Mouse (Mus musculus) embryonic facial prominence, embryonic 10.5 days (tissue): ENCODE measurements around the gene Fgfr4. TPM values are rescaled to one million over a fixed set of nuclear protein-coding genes. Genes with fewer than 3 reads are reported as not detected.

Experiments used
- polyA plus RNA-seq: library from polyadenylated mRNA; unstranded; fragments of >200 nt; fragmentation: Nextera tagmentation; extraction: Ambion mirVana; gene quantifications from 2 replicates; pipeline ENCODE4 v1.2.1, GENCODE M21; 2016

Gene Fgfr4
- polyA plus RNA-seq, 1 experiment from 2014 or later = 0.46 TPM

Other genes with a start within 250 kb of the Fgfr4 start
- 2.1 and 2.2 TPM in 2 replicates for gene Unc5a, start 203.2 kb upstream of the Fgfr4 start, polyA plus RNA-seq
- gene Hk3, start 131.3 kb upstream of the Fgfr4 start, polyA plus RNA-seq = 0.39 and 0.65 TPM in 2 replicates
- gene Uimc1, start 52.3 kb upstream of the Fgfr4 start, polyA plus RNA-seq = 23.9 and 24.6 TPM in 2 replicates
- 26.4 and 29.4 TPM in 2 replicates for gene Zfp346, start 47.3 kb upstream of the Fgfr4 start, polyA plus RNA-seq
- gene Gm17617, start 19.1 kb upstream of the Fgfr4 start, polyA plus RNA-seq = not detected in 2 replicates
- gene Nsd1, start 57.1 kb downstream of the Fgfr4 start, polyA plus RNA-seq = 71.9 and 72.5 TPM in 2 replicates
- 460 and 481 TPM in 2 replicates for gene Prelid1, start 167.9 kb downstream of the Fgfr4 start, polyA plus RNA-seq
- gene Rab24, start 169.3 kb downstream of the Fgfr4 start, polyA plus RNA-seq = 70.4 and 73.3 TPM in 2 replicates
- gene Mxd3, start 177.2 kb downstream of the Fgfr4 start, polyA plus RNA-seq = 20.5 and 20.9 TPM in 2 replicates
- 101 and 110 TPM in 2 replicates for gene Lman2, start 210.1 kb downstream of the Fgfr4 start, polyA plus RNA-seq
- 0.54 and 0.97 TPM in 2 replicates for gene Rgs14, start 217.1 kb downstream of the Fgfr4 start, polyA plus RNA-seq
- not detected in 2 replicates for gene Slc34a1, start 245.5 kb downstream of the Fgfr4 start, polyA plus RNA-seq